Mouse (Mus musculus) layer of hippocampus, adult 11-12 months (tissue): ENCODE results near the gene Plin5.
A peak's percentile ranks its signal among the peaks of the same experiment; 100 is the strongest.
"Not testable (repeated sequence)": the region's sequence is repeated elsewhere in the genome, so short reads cannot be mapped to it uniquely, and the experiment has no call there.

ENCODE experiments used
- DNase-seq: peaks from one replicate; pipeline ENCODE4 v3.0.0; 2022; ENCODE audit warnings: low spot score

Gene Plin5

GRCm38 (mm10) chr17:56074097-56074826 lies 43.1 kb downstream of the Plin5 start:
- peak; percentile 80 for DNase-seq

GRCm38 (mm10) chr17:56072243-56072642 lies 45.2 kb downstream of the Plin5 start:
- DNase-seq, result no peak

- DNase-seq, result no peak
Measured at GRCm38 (mm10) chr17:56071126-56071525, 46.3 kb downstream of the Plin5 start.

GRCm38 (mm10) chr17:56069066-56069465 lies 48.3 kb downstream of the Plin5 start:
- no peak for DNase-seq

- no peak for DNase-seq
Measured at GRCm38 (mm10) chr17:56066451-56066850, 50.9 kb downstream of the Plin5 start.

- not testable (repeated sequence) for DNase-seq
Measured at GRCm38 (mm10) chr17:56065715-56066114, 51.7 kb downstream of the Plin5 start.

DNA sequence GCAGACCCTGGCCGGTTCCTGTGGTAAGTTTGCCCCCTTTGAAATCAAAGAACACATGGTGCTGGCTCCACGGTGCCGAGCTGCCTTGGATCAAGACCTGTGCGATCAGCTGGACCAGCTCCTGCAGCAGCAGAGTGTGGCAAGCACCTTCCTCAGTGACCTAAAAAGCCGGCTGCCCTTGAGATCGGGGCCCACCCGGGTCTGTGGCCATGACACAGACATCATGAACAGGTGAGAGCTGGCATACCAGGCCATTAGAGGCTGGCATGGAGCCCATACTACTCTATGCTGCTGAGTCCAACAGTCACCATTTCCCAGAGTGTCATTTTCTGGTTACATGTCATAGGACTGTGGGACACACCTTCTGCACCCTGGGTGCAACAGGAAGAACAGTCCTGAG lies 55.3 kb downstream of the Plin5 start:
- DNase-seq, result no peak
